Mouse (Mus musculus): ENCODE measurements around the gene Cdipt.

Gene Cdipt

DNA sequence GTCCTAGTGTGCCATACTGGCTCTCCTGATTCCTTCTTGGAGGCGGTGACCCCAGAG, at the start of gene Cdipt:
Gene Cdipt (plus strand): TSS at position 22 of the 57 bp plus-strand sequence.
- DNase-seq (ENCODE audit: low read depth, low spot score), result no peak

DNA sequence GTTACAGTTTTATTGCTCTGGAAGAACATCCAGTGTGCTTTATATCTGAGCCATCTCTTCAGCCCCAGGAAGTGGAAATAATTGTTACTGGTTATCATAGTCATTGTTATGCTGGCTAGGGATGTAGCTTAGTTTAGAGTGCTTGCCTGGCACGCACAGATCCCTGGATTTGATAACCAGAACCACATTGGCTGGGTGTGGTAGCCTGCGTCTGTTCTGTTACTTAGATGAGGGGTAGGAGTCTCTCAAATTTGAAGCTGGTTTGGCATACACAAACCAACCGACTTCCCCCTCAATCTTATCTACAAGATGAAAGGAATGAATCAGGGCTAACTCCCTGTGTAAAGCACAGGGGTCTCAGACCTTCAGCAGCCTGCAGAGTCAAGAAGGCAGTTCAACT, 49.4 kb upstream of the Cdipt start:
- DNase-seq (ENCODE audit: low read depth, low spot score), result no peak

DNA sequence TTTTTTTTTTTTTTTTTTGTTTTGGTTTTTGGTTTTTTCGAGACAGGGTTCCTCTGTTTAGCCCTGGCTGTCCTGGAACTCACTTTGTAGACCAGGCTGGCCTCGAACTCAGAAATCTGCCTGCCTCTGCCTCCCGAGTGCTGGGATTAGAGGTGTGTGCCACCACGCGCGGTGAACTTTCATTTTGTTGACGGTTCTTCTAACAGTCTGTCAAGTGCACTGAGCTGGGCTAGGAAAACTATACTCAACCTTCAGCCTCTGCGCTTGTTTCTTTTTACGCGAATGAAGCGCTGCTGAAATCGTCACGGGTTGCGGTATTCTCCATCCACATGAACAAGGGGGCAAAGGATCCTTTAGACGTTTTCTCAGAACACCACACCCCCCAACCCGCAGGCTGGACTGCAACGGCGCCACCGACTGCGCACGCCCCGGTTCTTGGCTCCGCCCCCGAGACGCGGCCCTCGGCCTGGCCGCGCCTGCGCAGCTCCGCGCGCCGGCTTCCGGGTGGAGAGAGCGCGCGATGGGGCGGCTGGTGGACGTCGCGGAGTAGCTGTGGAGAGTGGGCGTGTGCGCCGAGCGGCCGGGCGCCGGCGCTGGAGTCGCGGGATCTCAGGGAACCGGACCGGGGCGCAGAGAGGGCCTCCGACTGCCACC, 47.2 kb upstream of the Cdipt start, which contains the start of gene Kctd13:
Gene Kctd13 (plus strand): TSS at position 496 of the 654 bp plus-strand sequence.
- peak; percentile 90 for DNase-seq (ENCODE audit: low read depth, low spot score)

DNA sequence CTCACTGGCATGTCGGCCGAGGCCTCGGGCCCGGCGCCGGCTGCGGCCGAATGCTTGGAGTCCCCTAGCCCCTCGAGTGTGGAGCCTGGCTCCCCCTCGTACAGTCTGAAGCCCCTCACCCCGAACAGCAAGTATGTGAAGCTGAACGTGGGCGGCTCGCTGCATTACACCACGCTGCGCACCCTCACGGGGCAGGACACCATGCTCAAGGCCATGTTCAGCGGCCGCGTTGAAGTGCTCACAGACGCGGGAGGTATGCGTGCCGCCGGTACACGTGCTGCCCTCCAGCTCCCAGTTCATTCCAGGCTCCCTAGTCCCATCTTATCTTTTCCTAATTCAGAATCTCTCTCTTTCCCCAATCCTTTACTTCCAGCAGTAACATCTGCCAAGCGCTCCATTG, 46.7 kb upstream of the Cdipt start:
- DNase-seq (ENCODE audit: low read depth, low spot score), result peak; percentile 56

DNA sequence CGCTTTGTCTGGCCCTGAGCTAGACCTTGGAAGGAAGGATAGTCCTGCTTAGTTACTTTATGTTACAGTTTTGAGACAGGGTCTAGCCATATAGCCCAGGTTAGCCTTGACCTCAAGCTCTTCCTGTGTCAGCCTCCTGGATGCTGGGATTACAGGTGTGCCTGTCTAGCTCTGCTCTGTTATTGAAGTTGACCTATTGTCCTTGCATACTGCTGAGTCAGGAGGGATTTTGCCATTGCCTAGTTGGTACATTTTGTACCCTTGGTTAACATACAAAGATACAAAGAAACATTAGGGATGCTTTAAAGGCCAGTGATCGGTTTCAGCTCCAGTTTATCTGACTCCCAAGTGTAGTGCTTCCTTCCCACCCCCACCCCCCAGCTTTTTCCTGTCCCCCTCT, 43.1 kb upstream of the Cdipt start:
- DNase-seq (ENCODE audit: low read depth, low spot score), result no peak

DNA sequence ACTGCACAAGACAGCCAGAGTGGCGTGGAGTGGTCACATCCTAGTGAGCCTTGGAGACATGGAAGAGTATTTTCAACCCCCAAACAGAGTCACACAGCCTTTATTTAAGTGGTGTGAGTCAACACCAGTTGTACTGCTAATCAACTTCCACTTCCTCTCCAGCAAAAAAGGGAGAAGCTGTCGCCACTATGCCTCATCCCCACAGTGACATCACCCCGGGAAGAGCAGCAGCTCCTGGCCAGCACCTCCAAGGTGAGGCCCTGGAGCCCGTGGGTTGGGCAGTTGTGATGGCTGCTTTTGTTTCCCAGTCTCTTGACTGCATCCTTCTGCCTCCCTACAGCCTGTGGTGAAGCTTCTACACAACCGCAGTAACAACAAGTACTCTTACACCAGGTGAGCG, 34.5 kb upstream of the Cdipt start:
- DNase-seq (ENCODE audit: low read depth, low spot score), result peak; percentile 25

DNA sequence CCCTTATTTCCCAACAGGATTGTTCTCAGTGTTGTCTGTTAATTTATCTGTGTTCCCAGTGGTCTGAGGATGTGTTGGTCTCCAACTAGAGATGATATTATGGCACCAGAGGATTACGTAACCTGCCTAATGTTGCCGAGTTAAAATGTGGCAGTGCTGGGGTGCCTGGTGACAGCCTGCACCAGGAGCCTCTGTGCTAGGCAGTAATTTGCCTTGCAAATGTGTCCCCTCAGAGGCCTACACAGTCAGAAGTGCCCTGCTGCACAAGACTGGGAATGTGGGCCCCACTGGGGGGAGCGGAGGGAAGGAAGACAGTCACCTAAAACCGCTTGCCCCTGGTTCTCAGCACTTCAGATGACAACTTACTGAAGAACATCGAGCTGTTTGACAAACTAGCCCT, 33.9 kb upstream of the Cdipt start:
- peak; percentile 30 for DNase-seq (ENCODE audit: low read depth, low spot score)

DNA sequence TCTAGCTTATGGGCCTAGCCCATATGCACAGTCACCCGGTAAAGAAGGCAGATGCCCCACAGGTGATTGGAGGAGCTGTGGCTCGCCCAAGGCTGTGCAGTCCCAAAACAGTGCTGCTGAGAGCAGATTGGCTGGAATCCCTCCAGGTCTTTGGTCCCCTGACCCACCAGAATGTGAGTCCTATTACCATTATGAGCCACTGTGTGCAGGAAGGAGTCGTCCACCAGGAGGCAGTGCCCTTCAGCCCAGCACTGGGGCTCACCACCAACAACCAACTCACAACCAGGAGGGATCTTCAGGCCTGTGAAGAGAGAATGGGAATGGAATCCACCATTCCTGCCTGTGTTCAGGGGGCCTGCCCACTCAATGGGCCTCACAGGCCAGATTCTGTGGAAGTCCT, 29.2 kb upstream of the Cdipt start:
- peak; percentile 71 for DNase-seq (ENCODE audit: low read depth, low spot score)

DNA sequence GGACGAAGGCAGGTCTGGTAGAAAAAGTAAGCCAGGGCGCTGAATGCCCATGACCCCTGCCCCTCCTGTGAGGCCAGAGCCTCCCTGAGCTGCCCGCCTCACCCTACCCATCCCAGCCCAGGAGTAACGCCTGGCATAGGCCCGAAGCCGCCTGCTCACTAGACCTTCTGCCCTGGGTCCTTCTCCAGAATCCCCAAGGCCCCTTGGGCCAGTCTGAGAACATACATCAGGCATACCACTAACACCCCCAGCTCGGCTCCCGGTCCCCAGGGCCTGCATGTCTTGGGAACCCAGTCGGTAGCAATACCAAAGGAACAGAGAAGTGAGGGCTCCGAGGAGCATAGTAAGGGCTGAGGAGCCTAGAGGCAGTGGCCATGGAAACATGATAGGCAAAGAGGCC, 27.1 kb upstream of the Cdipt start:
- DNase-seq (ENCODE audit: low read depth, low spot score), result no peak

DNA sequence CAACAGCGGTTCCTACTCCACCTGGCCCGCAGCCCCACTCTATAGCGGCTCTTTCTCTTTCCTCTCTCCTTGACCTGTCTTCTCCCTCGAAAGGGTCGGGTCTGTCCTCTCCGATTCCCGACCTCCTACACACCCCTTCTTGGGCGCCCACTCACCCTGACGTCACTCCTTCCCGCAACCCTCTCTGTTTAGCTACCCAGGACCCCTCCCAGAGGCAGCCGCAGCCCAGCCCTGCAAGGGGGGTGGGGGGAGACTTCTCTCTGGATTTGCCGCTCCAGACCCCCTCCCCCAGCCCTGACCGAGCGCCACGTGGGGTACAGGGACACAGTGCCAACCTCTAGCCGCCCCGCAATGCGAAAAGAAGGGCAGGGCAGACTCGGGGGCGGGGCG, 26.3 kb upstream of the Cdipt start, which contains the start of gene Asphd1:
Gene Asphd1 (minus strand): TSS at position 180 of the 390 bp plus-strand sequence.
- DNase-seq (ENCODE audit: low read depth, low spot score), result no peak

DNA sequence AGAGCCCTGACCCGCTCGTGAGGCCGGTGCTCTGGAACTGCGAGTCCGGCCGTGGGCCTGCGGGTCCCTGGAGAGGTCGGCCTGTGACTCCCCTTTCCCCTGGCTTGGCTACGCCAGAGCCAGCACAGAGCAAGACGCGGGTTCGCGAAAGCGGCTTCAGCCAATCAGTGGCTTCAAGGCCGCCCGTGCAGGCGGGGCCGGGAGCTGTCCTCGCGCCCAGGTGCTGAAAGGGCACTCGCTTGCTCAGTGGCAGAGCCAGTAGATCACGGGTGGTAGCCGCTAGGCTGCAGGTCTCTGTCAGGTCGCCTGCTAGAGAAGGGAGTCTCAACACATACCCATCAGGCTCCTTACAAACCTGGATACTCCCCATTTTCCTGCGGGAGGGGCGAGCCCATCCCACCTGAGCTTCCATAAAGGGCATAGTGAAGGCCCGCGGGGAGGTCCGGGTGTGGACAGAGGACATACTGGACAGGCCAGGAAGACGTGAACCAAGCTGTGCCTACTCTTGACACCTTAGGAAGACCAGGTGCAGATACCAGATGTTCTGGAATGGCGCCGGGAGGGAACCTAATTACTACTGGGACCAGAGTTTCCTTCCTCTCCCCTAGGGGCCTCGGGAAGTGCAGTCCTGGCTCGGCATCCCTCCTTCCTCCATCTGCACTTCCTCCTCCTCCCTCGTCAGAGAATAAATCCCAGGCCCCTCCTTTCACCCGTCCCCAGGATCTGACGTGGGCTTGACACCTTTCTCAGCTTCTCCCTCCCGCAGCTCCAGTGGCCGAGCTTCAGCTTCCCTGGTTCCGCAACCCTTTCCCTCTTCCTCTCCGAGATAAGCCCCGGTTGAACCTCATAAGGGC, 25.7 kb upstream of the Cdipt start, which contains the start of gene Sez6l2:
Gene Sez6l2 (plus strand): TSS at position 771 of the 854 bp plus-strand sequence.
- peak; percentile 91 for DNase-seq (ENCODE audit: low read depth, low spot score)

DNA sequence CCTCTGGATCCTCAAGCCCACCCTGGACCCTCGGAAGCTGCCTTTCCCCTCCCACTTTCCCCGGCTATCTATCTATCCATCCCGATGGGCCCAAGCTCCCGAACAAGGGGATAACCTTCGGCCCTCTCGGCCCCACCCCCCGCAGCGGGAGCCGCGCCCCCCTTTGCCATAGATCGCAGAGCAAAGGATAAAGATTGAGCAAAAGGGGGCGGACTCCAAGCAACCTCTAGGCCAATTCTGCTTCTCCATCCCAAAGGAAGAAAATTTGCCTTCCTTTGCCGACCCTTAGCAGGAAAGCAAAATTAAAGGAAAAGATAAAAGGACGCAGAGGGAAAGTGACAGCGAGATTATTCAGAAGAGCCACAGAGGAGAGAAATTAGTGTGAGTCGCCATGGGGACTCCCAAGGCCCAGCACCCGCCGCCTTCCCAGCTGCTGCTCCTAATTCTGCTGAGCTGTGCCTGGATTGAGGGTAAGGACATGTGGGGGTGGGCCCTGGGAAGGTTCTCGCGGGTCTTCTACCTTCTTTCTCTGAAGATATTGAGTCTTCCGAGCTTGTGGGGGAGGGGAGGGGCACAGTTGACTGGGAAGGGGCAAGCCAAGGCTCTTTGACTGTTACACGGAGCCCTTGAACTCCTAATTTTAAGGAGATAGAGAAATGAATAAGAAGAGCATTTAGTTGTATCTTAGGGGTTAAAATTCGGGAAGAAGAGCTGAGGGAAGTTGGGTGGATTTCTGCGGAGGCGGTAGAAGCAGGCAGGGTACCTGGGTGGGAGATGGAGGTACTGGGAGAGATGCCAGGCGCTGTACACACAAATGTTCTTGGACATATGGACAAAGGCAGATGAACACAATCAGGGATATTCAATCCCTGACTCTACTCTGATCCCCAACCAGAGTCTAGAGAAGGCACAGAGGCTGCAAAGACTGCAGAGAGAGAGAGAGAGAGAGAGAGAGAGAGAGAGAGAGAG, 24.8 kb upstream of the Cdipt start:
- DNase-seq (ENCODE audit: low read depth, low spot score), result no peak

DNA sequence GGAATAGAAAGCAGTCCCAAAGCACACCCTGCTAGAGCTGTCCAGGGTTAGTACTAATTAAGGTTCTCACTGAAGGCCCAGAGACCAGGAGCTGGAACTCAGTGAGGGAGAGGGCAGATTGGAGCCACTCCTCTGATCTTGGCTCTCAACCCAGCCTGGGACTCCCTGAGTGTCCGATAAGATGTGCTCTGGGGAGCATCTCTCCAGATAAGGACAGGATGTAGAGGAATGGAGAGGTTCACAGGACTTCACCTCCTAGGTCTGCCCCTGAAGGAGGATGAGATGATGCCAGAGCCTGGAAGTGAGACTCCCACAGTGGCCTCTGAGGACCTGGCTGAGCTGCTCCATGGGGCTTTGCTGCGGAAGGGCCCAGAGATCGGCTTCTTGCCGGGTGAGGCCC, 24.0 kb upstream of the Cdipt start:
- DNase-seq (ENCODE audit: low read depth, low spot score), result no peak

DNA sequence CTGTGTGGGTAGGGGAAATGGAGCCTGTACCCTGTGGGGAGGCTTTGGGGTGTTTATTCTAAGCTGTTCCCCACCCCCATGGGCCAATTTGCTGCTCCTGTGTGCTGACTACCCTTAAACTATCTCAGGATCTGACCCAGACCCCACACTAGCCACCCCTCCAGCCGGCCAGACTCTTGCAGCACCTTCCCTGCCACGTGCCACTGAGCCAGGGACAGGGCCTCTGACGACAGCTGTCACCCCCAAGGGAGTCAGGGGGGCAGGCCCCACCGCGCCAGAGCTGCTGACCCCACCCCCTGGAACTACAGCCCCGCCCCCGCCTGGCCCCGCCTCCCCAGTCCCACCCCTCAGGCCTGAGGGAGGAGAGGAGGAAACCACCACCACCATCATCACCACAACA, 23.1 kb upstream of the Cdipt start:
- DNase-seq (ENCODE audit: low read depth, low spot score), result peak; percentile 16

DNA sequence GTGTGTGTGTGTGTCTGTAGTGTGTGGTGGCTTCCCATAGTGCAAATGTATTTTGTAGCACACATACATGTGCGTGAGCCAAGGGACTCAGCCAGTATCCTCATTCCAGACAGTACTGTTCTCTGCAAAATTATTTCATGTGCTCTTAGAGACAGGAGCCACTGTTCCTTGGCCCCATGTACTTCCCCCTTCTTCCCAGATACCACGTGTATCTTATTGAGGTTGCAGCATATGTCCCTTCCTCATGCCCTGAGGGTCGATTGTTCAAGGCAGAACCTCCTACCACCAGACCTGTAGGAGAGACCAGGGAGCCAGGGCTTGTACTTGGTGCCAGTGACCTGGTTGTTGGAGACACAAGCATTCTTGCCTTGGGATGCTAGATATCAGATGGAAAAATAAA, 20.6 kb upstream of the Cdipt start:
- no peak for DNase-seq (ENCODE audit: low read depth, low spot score)

DNA sequence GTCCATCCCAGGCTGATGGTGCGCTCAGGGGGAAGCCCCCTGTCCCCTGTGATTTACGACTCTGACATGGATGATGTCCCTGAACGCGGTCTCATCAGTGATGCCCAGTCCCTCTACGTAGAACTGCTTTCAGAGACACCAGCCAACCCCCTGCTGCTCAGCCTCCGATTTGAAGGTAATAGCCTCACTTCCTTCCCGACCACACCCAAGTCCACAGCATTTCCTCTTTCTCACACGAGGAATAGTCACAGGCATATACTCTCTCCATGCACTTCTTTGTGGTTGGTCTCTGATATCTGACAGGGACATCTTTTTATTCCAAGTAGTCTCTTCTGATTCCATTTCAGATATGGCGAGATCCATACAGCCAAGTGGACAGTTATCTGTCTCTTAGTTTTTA, 15.9 kb upstream of the Cdipt start:
- peak; percentile 16 for DNase-seq (ENCODE audit: low read depth, low spot score)

DNA sequence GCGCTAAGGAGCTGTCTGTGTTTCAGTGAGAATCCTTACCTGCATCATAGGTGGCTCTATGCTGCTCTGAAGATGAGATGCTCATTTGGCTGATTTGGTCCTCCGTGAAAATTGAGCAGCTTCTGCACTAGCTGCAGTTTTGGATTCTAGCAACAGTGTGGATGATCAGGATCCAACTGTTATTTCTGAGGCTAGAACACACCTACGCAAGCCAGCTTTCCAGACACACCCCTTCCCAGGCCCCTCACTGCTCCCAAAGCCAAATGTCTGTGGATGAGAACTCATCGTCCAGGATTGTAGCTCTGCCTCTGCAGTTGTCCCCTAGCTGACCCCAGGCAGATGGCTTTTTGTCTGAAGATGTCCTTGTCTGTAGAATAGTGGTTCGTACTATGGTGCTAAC, 14.6 kb upstream of the Cdipt start:
- DNase-seq (ENCODE audit: low read depth, low spot score), result no peak

DNA sequence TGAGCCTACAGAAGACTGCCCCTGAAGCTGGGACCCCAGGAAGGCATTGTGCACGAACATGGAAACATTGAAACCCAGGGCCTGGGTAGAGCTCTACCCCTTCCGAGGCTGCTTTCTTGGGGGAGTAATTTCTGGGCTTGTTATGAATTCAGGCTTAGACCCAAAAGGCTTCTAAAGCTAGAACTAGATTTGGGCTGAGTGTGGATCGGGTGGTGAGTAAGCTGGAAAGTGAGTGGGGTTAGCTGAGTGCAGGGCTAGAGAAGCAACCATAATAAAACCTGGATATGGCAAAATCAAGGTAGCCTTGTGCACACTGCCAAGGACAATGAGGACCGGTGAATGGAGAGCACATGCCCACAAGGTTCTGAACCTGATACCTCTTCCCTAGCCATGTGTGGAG, 13.7 kb upstream of the Cdipt start:
- DNase-seq (ENCODE audit: low read depth, low spot score), result no peak

DNA sequence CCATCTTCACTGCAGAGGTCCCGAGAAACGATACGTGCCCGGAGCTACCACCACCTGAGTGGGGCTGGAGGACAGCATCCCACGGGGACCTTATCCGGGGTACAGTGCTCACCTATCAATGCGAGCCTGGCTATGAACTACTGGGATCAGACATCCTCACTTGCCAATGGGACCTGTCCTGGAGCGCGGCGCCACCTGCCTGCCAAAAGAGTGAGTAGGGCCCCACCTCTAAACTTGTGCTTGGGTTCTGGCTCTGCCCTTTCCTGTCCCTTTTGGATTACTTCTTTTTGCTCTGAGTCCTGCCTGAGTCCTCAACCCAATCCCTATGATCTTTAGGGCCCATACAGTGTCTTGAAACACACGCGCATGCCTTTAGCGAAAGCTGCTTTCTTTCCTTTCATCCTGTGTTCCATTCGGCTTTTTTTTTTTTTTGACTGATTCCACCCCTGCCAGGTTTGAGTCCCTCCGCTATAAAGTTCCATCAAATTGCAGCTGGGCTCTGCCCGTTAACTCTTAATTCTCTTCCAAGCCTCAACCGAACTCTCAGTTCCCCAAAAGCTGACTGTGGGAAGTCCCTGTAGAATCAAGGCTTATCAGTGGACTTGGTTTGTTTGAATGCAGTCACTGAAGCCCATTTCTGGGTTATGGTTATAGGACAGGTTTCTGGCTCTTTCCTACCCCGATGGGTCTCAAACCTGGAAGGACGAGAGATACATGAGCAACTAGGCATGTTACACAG, 12.0 kb upstream of the Cdipt start:
- peak; percentile 62 for DNase-seq (ENCODE audit: low read depth, low spot score)

DNA sequence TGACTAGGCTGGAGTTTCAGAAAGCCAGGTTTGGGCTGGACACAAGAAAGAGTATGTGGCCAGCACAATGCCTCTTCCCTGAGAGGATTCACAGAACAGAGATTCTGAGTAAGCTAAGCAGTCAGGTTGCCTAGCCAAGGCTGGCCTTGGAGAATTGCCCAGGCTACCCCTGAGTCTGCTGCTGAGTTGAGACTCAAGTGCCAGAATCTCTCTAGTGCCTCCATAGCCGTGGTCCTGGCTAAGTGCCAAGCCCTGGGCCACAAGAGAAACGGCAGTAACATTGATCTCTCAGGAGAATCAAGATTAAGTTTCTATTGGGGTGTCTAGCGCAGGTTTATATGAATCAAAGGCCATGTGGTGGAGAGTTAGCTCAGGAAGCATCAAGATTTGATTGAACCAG, 10.1 kb upstream of the Cdipt start:
- DNase-seq (ENCODE audit: low read depth, low spot score), result no peak

DNA sequence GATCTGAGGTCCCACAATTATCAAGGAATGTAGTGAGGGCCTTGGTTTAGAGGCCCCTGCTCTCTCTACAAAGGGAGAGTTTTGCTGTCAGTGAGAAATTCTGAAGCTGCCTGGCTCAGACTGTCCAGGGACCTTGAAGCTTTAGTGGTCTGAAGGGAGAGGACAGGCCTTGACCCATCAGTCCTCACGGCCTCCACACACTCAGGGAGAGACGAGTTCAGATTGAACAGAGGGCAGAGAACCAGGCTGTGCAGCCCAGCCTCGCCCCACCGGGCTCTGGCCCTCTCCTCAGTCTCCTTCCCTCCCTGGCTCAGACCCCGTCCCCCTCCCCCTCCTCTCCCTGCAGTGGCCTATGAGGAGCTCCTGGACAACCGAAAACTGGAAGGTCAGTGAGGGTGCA, 8.4 kb upstream of the Cdipt start:
- no peak for DNase-seq (ENCODE audit: low read depth, low spot score)

DNA sequence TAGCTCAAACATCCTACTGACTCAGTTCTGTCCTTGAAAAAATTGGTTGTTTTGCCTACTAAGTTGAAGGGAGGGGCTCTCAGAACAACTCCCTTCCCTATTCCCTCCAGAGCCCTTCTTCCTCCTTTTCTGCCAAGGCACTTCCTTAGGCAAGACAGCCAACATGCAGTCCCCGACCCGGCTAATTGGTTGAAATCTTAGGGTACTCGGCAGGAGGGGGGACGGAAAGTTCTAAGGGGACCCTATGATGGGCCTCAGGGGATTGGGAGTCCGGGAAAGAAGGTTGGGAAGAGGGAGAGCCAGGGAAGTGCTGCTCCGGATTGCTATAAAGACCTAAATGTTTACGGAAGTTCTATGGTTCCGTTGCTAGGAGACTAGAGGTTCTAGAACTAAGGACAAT, 221 bp upstream of the Cdipt start:
- DNase-seq (ENCODE audit: low read depth, low spot score), result no peak
